In genomic region chr5:144158604-144159003, GRCm38 (mm10) we compare ENCODE assay signal across 9 mouse cellular contexts. TPM values are rescaled to one million over a fixed set of nuclear protein-coding genes. Genes with fewer than 3 reads are reported as not detected.
DNase-seq lines count a peak whose midpoint lies in the region; ATAC-seq and TF ChIP-seq lines count a peak whose summit lies in the region.
"Had no signal": no experiment of that assay in that cellular context is flagged by ENCODE, and none has a peak within 500 bp of the region (broad histone marks: within the 10 kb centered on the region; RNA-seq: fewer than 3 reads in every experiment).

No protein-coding gene starts in this region.

- no peak overlapping the region for H3K9ac ChIP-seq in hindbrain, embryonic 12.5 days
- H3K9ac ChIP-seq in forebrain, postnatal 0 days, result no peak overlapping the region
- H3K9ac ChIP-seq in hindbrain, embryonic 15.5 days, result no peak overlapping the region
- H3K9ac ChIP-seq: neural tube, embryonic 12.5 days had no signal

- H3K4me2 ChIP-seq in hindbrain, embryonic 12.5 days (replicated peaks), result no peak overlapping the region
- H3K4me2 ChIP-seq in forebrain, postnatal 0 days (ENCODE audit: low read depth), result no peak overlapping the region
- H3K4me2 ChIP-seq in hindbrain, embryonic 15.5 days, result no peak overlapping the region
- H3K4me2 ChIP-seq: neural tube, embryonic 12.5 days had no signal

- 54% methylated on average over 4 of the region's 4 CpGs for WGBS in hindbrain, embryonic 12.5 days
- 58% methylated on average over 4 of the region's 4 CpGs for WGBS in hindbrain, embryonic 10.5 days
- 14% methylated on average over 4 of the region's 4 CpGs for WGBS in forebrain, postnatal 0 days
- WGBS in hindbrain, embryonic 15.5 days, result 27% methylated on average over 4 of the region's 4 CpGs

- H3K9me3 ChIP-seq in hindbrain, embryonic 12.5 days (replicated peaks), result no peaks in the 10 kb centered on the region
- no peaks in the 10 kb centered on the region for H3K9me3 ChIP-seq in hindbrain, embryonic 10.5 days
- no peaks in the 10 kb centered on the region for H3K9me3 ChIP-seq in forebrain, postnatal 0 days (ENCODE audit: low read length)
- no peaks in the 10 kb centered on the region for H3K9me3 ChIP-seq in hindbrain, embryonic 15.5 days
- H3K9me3 ChIP-seq: neural tube, embryonic 12.5 days had no signal

- no peaks in the 10 kb centered on the region for H3K27me3 ChIP-seq in hindbrain, embryonic 12.5 days
- no peaks in the 10 kb centered on the region for H3K27me3 ChIP-seq in hindbrain, embryonic 10.5 days (ENCODE audit: insufficient read depth, poor library complexity, severe bottlenecking)
- no peaks in the 10 kb centered on the region for H3K27me3 ChIP-seq in forebrain, postnatal 0 days (ENCODE audit: insufficient read depth, low read length)
- H3K27me3 ChIP-seq in hindbrain, embryonic 15.5 days, result no peaks in the 10 kb centered on the region
- H3K27me3 ChIP-seq: neural tube, embryonic 12.5 days had no signal

- intact Hi-C loops in left cerebral cortex, postnatal 4 days (cut with DNase I), result no loop called here

- no peak for TF ChIP-seq CTCF in forebrain, postnatal 0 days (IDR thresholded peaks at IDR 0.05; ENCODE audit: low read depth)

- DNase-seq in hindbrain, embryonic 10.5 days (ENCODE audit: low spot score), result no peak
- DNase-seq in adrenal gland, postnatal 10 days, result peak; percentile 89
- DNase-seq in forebrain, postnatal 0 days, result peak; percentile 62
- peak; percentile 73 for DNase-seq in left cerebral cortex, postnatal 4 days
- peak; percentile 72 for DNase-seq in skeletal muscle tissue, adult 2 months (ENCODE audit: low read depth, low spot score)

- ATAC-seq in hindbrain, embryonic 12.5 days (ENCODE audit: low FRiP score), result peak; percentile 43; the same call in 1 of the 2 replicates
- peak; percentile 56 for ATAC-seq in forebrain, postnatal 0 days
- ATAC-seq in hindbrain, embryonic 15.5 days (ENCODE audit: low FRiP score, low read depth), result peak; percentile 65; the same call in 1 of the 2 replicates
- ATAC-seq in activated CD4-positive, CD25-positive, alpha-beta regulatory T cell, adult 4 months, result no peak

- H3K36me3 ChIP-seq in hindbrain, embryonic 12.5 days, result peaks cover 37% of the 10 kb centered on the region
- H3K36me3 ChIP-seq in hindbrain, embryonic 10.5 days, result peaks cover 65% of the 10 kb centered on the region
- H3K36me3 ChIP-seq in forebrain, postnatal 0 days (ENCODE audit: insufficient read depth), result peaks cover 32% of the 10 kb centered on the region
- peaks cover 29% of the 10 kb centered on the region for H3K36me3 ChIP-seq in hindbrain, embryonic 15.5 days

- peak overlapping the region; percentile 31; the same call in 1 of the 2 replicates for H3K27ac ChIP-seq in hindbrain, embryonic 12.5 days
- H3K27ac ChIP-seq in hindbrain, embryonic 10.5 days, result no peak overlapping the region
- H3K27ac ChIP-seq in forebrain, postnatal 0 days (ENCODE audit: low read depth, low read length), result no peak overlapping the region; the same call in 1 of the 2 replicates
- H3K27ac ChIP-seq in hindbrain, embryonic 15.5 days (replicated peaks), result peak overlapping the region; percentile 61
- H3K27ac ChIP-seq: neural tube, embryonic 12.5 days had no signal

- no peaks in the 10 kb centered on the region for H3K4me1 ChIP-seq in hindbrain, embryonic 12.5 days
- 0 out of 2 replicates have a peak, but pooled peaks cover 2% of the 10 kb centered on the region for H3K4me1 ChIP-seq in hindbrain, embryonic 10.5 days (replicated peaks)
- H3K4me1 ChIP-seq in forebrain, postnatal 0 days (ENCODE audit: insufficient read depth), result no peaks in the 10 kb centered on the region
- peaks cover 9% of the 10 kb centered on the region for H3K4me1 ChIP-seq in hindbrain, embryonic 15.5 days (replicated peaks)
- H3K4me1 ChIP-seq: neural tube, embryonic 12.5 days had no signal

- H3K4me3 ChIP-seq in hindbrain, embryonic 12.5 days, result no peak overlapping the region
- H3K4me3 ChIP-seq in hindbrain, embryonic 10.5 days, result no peak overlapping the region
- no peak overlapping the region for H3K4me3 ChIP-seq in forebrain, postnatal 0 days (ENCODE audit: low read depth, low read length)
- H3K4me3 ChIP-seq in hindbrain, embryonic 15.5 days, result no peak overlapping the region
- H3K4me3 ChIP-seq: neural tube, embryonic 12.5 days had no signal

RNA-seq across cellular contexts. Expression of gene Bhlha15, which starts 31.5 kb away (rescaled TPM):
- 0.08 TPM in 2 replicates for polyA plus RNA-seq in hindbrain, embryonic 12.5 days (2016; fragmentation: Nextera tagmentation; extraction: Ambion mirVana)
- polyA plus RNA-seq in hindbrain, embryonic 10.5 days (2016; fragmentation: Nextera tagmentation; extraction: Ambion mirVana), result 0.09 and 0.45 TPM in 2 replicates
- under 1 TPM; 0.66 to 0.97 TPM for total RNA-seq in adrenal gland, postnatal 10 days (2021)
- 0.77 TPM in 1 of 2 replicates, not detected in the other for total RNA-seq in forebrain, postnatal 0 days (2014; rRNA removed)
- polyA plus RNA-seq in forebrain, postnatal 0 days (2015; fragmentation: Nextera tagmentation; extraction: Ambion mirVana), result 0.11 TPM in 1 of 2 replicates, not detected in the other
- 0.04 and 0.10 TPM in 2 replicates for polyA plus RNA-seq in hindbrain, embryonic 15.5 days (2015; fragmentation: Nextera tagmentation; extraction: Ambion mirVana)
- under 1 TPM; 0.38 to 0.42 TPM for total RNA-seq in left cerebral cortex, postnatal 4 days (2021)
- under 1 TPM in 1 of 2 experiments, not detected in 1; 0.09 TPM for polyA plus RNA-seq in activated CD4-positive, CD25-positive, alpha-beta regulatory T cell, adult 4 months (2017; shearing (Covaris generic))

RNA-seq across cellular contexts. Expression of gene Lmtk2, which starts 58.4 kb away (rescaled TPM):
- polyA plus RNA-seq in hindbrain, embryonic 12.5 days (2016; fragmentation: Nextera tagmentation; extraction: Ambion mirVana), result 8.5 and 10.1 TPM in 2 replicates
- 5.4 and 5.8 TPM in 2 replicates for polyA plus RNA-seq in hindbrain, embryonic 10.5 days (2016; fragmentation: Nextera tagmentation; extraction: Ambion mirVana)
- total RNA-seq in adrenal gland, postnatal 10 days (2021), result 10 to 100 TPM; 21.9 to 24.4 TPM
- 56.2 and 63.9 TPM in 2 replicates for total RNA-seq in forebrain, postnatal 0 days (2014; rRNA removed)
- polyA plus RNA-seq in forebrain, postnatal 0 days (2015; fragmentation: Nextera tagmentation; extraction: Ambion mirVana), result 6.1 and 7.4 TPM in 2 replicates
- 9.3 and 10.2 TPM in 2 replicates for polyA plus RNA-seq in hindbrain, embryonic 15.5 days (2015; fragmentation: Nextera tagmentation; extraction: Ambion mirVana)
- 10 to 100 TPM; 87.1 to 89.8 TPM for total RNA-seq in left cerebral cortex, postnatal 4 days (2021)
- 1 to 10 TPM; 3.7 to 4.3 TPM for polyA plus RNA-seq in activated CD4-positive, CD25-positive, alpha-beta regulatory T cell, adult 4 months (2017; shearing (Covaris generic))

Comparison
In these comparisons a context has a peak if more than half of its experiments do, and no peak if none do; other contexts are left out.
1. H3K27ac ChIP-seq: peak in hindbrain, embryonic 12.5 days (single experiment) and hindbrain, embryonic 15.5 days (single experiment); none in hindbrain, embryonic 10.5 days (single experiment) and forebrain, postnatal 0 days (single experiment).